Mouse (Mus musculus) lung, postnatal 0 days (tissue): ENCODE data around the gene Tdp2.

Experiments used
- CTCF ChIP-seq: IDR thresholded peaks from 2 replicates; pipeline ENCODE4 v1.5.1; 2016; ENCODE audit warnings: antibody characterized with exemption, mild to moderate bottlenecking
- EP300 ChIP-seq: IDR thresholded peaks from 2 replicates; pipeline ENCODE4 v1.6.1; 2016; ENCODE audit warnings: antibody characterized with exemption, mild to moderate bottlenecking, control low read depth

DNA sequence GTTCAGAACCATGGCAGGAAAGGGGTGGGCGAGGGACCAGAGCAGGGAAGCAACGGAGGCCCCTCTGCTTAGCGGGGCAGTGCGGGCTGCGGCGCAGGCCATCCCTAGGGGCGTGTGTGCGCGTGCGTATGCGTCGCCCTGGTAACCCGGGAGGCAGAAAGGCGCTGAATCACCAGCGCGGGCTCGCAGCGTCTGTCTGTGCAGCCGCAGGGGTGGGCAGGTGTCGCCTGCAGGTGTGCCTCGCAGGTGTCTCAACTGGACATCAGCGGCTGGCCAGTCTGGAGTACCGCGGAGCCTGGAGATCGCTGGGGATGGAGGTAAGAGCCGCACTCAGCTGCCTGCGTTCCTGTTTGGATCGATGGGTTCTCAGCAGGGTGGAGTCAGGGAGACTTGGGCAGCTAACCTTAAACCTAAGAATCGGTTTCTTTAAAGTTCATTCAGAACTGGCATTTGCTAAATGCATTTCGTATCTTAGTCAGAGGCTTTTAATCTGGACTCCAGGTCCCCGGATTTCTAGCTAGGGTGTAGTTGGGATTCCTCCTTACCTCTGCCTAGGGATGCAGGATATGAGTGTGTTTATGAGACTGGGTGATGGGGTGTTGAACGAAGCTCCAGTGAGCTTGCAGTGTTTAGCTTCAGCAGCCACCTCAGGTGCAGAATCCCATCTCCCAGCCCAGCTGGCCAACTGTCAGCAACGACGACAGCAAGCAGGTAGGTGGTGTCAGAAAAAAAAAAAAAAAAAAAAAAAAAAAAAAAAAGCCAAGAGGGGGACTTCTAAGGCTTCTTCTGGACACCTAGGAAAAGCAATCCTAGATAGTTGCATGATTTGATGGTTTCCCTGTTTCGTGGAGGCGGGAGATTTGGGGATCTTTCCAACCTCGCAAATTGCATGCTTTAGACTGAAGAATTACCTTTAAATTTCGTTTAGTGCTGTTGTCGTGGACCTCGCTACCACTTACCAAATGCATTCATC lies 13.8 kb downstream of the Tdp2 start, which contains the start of gene D130043K22Rik:
- TF ChIP-seq CTCF (no peak), EP300 (no peak)
